Mouse (Mus musculus) intestine, embryonic 14.5 days (tissue): ENCODE results near the gene Fignl2. TPM values are rescaled to one million over a fixed set of nuclear protein-coding genes. Genes with fewer than 3 reads are reported as not detected.
A peak's percentile ranks its signal among the peaks of the same experiment; 100 is the strongest.

Experiments
- ATAC-seq: fragments of 200-750 bp; cut with Nextera tagmentation; replicated peaks from 2 replicates; pipeline ENCODE4 v1.8.0; 2017; ENCODE audit warnings: low read depth, moderate number of reproducible peaks, moderate TSS enrichment, moderate library complexity; ENCODE audit not compliant: low FRiP score, low TSS enrichment
- DNase-seq: peaks from one replicate; pipeline ENCODE4 v3.0.0-alpha.2; 2018; ENCODE audit warnings: low spot score
- H3K27ac ChIP-seq: fragments of 300-500 bp; sonication (generic); 2 replicates; pipeline ENCODE4 v1.5.1; 2014; ENCODE audit warnings: low read depth, mild to moderate bottlenecking, control low read depth
- H3K27me3 ChIP-seq: fragments of 300-500 bp; sonication (generic); replicated peaks from 2 replicates; pipeline ENCODE4 v1.6.1; 2014; ENCODE audit warnings: low read length, control low read depth; ENCODE audit not compliant: control insufficient read depth, insufficient read depth
- H3K36me3 ChIP-seq: fragments of 300-500 bp; sonication (generic); 2 replicates; pipeline ENCODE4 v1.6.1; 2014; ENCODE audit warnings: low read length, control low read depth; ENCODE audit not compliant: control insufficient read depth, insufficient read depth
- H3K4me1 ChIP-seq: fragments of 300-500 bp; sonication (generic); replicated peaks from 2 replicates; pipeline ENCODE4 v1.6.1; 2014; ENCODE audit warnings: low read length, control low read depth, mixed read lengths; ENCODE audit not compliant: control insufficient read depth, insufficient read depth
- H3K4me2 ChIP-seq: fragments of 300-500 bp; sonication (generic); 2 replicates; pipeline ENCODE4 v1.6.1; 2014; ENCODE audit warnings: low read length
- H3K4me3 ChIP-seq: fragments of 300-500 bp; sonication (generic); 2 replicates; pipeline ENCODE4 v1.5.1; 2014; ENCODE audit warnings: low read depth, low read length, control low read depth, mixed read lengths
- H3K9ac ChIP-seq: fragments of 300-500 bp; sonication (generic); 2 replicates; pipeline ENCODE4 v1.6.1; 2014; ENCODE audit warnings: mild to moderate bottlenecking, low read length
- H3K9me3 ChIP-seq: fragments of 300-500 bp; sonication (generic); 2 replicates; pipeline ENCODE4 v1.6.1; 2016; ENCODE audit warnings: low read length, control low read depth; ENCODE audit not compliant: control insufficient read depth
- WGBS: fragments of 180-500 bp; shearing (Covaris S2); extraction: QIAGEN DNeasy Blood & Tissue Kit; methylation state at CpG from one replicate; pipeline ENCODE4 v1.1.7; 2014; 5-methylcytosine and 5-hydroxymethylcytosine counted together
- polyA plus RNA-seq: library from polyadenylated mRNA; unstranded; fragments of >200 nt; fragmentation: Nextera tagmentation; extraction: Ambion mirVana; gene quantifications from 2 replicates; pipeline ENCODE4 v1.2.1, GENCODE M21; 2014

The Fignl2 gene
- polyA plus RNA-seq, 1 experiment from 2014 or later: 0.43 TPM

- Histone ChIP-seq H3K27ac (no peak overlapping the region), H3K9me3 (no peaks in the 10 kb centered on the region), H3K4me3 (peak overlapping the region; percentile 53), H3K27me3 (no peaks in the 10 kb centered on the region), H3K36me3 (no peaks in the 10 kb centered on the region), H3K4me2 (peak overlapping the region; percentile 70), H3K9ac (peak overlapping the region; percentile 37; the same call in 1 of the 2 replicates), H3K4me1 (peaks cover 4% of the 10 kb centered on the region; the same call in 1 of the 2 replicates)
- peak; percentile 96 for ATAC-seq
- peak; percentile 78 for DNase-seq
- WGBS: 11% methylated on average over 14 of the region's 15 CpGs
Measured at GRCm38 (mm10) chr15:101006251-101007040, 71.9 kb downstream of the Fignl2 start.

- no peak overlapping the region for H3K27ac ChIP-seq
Measured at GRCm38 (mm10) chr15:101005717-101006116, 72.7 kb downstream of the Fignl2 start.

GRCm38 (mm10) chr15:101004538-101004937 lies 73.8 kb downstream of the Fignl2 start:
- H3K9me3 ChIP-seq: no peaks in the 10 kb centered on the region
- DNase-seq: no peak
- no peaks in the 10 kb centered on the region for H3K27me3 ChIP-seq
- H3K9ac ChIP-seq: no peak overlapping the region
- H3K4me2 ChIP-seq: no peak overlapping the region
- no peak overlapping the region for H3K4me3 ChIP-seq
- peaks cover 7% of the 10 kb centered on the region; the same call in 1 of the 2 replicates for H3K4me1 ChIP-seq
- no peaks in the 10 kb centered on the region for H3K36me3 ChIP-seq
- 52% methylated on average over 3 of the region's 3 CpGs for WGBS
- no peak for ATAC-seq
- H3K27ac ChIP-seq: no peak overlapping the region

More at GRCm38 (mm10) chr15:101005717-101006116, 72.7 kb downstream of the Fignl2 start:
- no peak for DNase-seq
- Histone ChIP-seq H3K4me1 (peaks cover 7% of the 10 kb centered on the region; the same call in 1 of the 2 replicates), H3K4me3 (no peak overlapping the region), H3K4me2 (no peak overlapping the region), H3K36me3 (no peaks in the 10 kb centered on the region), H3K27me3 (no peaks in the 10 kb centered on the region), H3K9ac (no peak overlapping the region), H3K9me3 (no peaks in the 10 kb centered on the region)
- no peak for ATAC-seq
- WGBS: 82% methylated on average over 8 of the region's 8 CpGs

GRCm38 (mm10) chr15:101002466-101002865 lies 75.9 kb downstream of the Fignl2 start:
- WGBS: 89% methylated on average over 3 of the region's 3 CpGs
- H3K36me3 ChIP-seq: no peaks in the 10 kb centered on the region
- no peaks in the 10 kb centered on the region for H3K27me3 ChIP-seq
- no peaks in the 10 kb centered on the region for H3K9me3 ChIP-seq
- ATAC-seq (no peak), DNase-seq (no peak)
- no peak overlapping the region for H3K9ac ChIP-seq
- no peak overlapping the region for H3K4me2 ChIP-seq
- no peak overlapping the region for H3K27ac ChIP-seq
- H3K4me3 ChIP-seq: no peak overlapping the region
- H3K4me1 ChIP-seq: 0 out of 2 replicates have a peak, but pooled peaks cover 3% of the 10 kb centered on the region

GRCm38 (mm10) chr15:101001685-101002084 lies 76.7 kb downstream of the Fignl2 start:
- no peak overlapping the region for H3K9ac ChIP-seq
- no peak overlapping the region for H3K4me3 ChIP-seq
- 0 out of 2 replicates have a peak, but pooled peaks cover 3% of the 10 kb centered on the region for H3K4me1 ChIP-seq
- ATAC-seq (no peak), DNase-seq (no peak)
- no peaks in the 10 kb centered on the region for H3K9me3 ChIP-seq
- no peak overlapping the region for H3K4me2 ChIP-seq
- WGBS: 83% methylated on average over 1 of the region's 1 CpGs
- no peaks in the 10 kb centered on the region for H3K36me3 ChIP-seq
- no peaks in the 10 kb centered on the region for H3K27me3 ChIP-seq
- no peak overlapping the region for H3K27ac ChIP-seq

Other genes starting within 250 kb of the Fignl2 start
- gene Scn8a, start 208.7 kb downstream of the Fignl2 start, polyA plus RNA-seq: 4.0 and 5.5 TPM in 2 replicates
- not detected in 2 replicates for gene Gm47841, start 31.2 kb downstream of the Fignl2 start, polyA plus RNA-seq
- not detected in 2 replicates for gene Ankrd33, start 37.2 kb upstream of the Fignl2 start, polyA plus RNA-seq
- 16.5 and 16.6 TPM in 2 replicates for gene Acvrl1, start 50.0 kb upstream of the Fignl2 start, polyA plus RNA-seq
- gene Acvr1b, start 95.5 kb upstream of the Fignl2 start, polyA plus RNA-seq: 12.5 and 12.6 TPM in 2 replicates
- 3.5 and 4.2 TPM in 2 replicates for gene Grasp, start 145.6 kb upstream of the Fignl2 start, polyA plus RNA-seq
- 6.4 and 6.9 TPM in 2 replicates for gene Nr4a1, start 175.7 kb upstream of the Fignl2 start, polyA plus RNA-seq
- 65.4 and 67.1 TPM in 2 replicates for gene Atg101, start 205.7 kb upstream of the Fignl2 start, polyA plus RNA-seq
- gene 6030408B16Rik, start 214.6 kb upstream of the Fignl2 start, polyA plus RNA-seq: 5.9 and 6.6 TPM in 2 replicates